Mouse (Mus musculus): ENCODE measurements around the gene Cdk2ap2. TPM values are rescaled to one million over a fixed set of nuclear protein-coding genes. Genes with fewer than 3 reads are reported as not detected.
A peak's percentile ranks its signal among the peaks of the same experiment; 100 is the strongest.
"Not testable (repeated sequence)": the region's sequence is repeated elsewhere in the genome, so short reads cannot be mapped to it uniquely, and the experiment has no call there.

Gene Cdk2ap2
- total and polyA plus RNA-seq, 2 experiments, result 33.9 to 198 TPM

- H3K9ac ChIP-seq (ENCODE audit: low read depth, low read length), result peak overlapping the region; percentile 7; the same call in 1 of the 2 replicates
- no peaks in the 10 kb centered on the region for H3K36me3 ChIP-seq (ENCODE audit: control insufficient read depth, insufficient read depth, low read length)
- H3K79me2 ChIP-seq (ENCODE audit: control insufficient read depth, insufficient read depth, low read length), result no peaks in the 10 kb centered on the region
- TF ChIP-seq CTCF (IDR thresholded peaks at IDR 0.05; ENCODE audit: low read depth, low read length) (no peak), POLR2A (IDR thresholded peaks at IDR 0.05; ENCODE audit: extremely low read depth, insufficient read depth, low read length) (peak; percentile 53; the same call in 1 of the 2 replicates)
- 34% methylated on average over 6 of the region's 6 CpGs for WGBS
- no peak overlapping the region for H3K4me3 ChIP-seq (ENCODE audit: insufficient read depth, low read depth, low read length)
- peaks cover 20% of the 10 kb centered on the region for H3K4me1 ChIP-seq (ENCODE audit: control insufficient read depth, insufficient read depth, low read length)
- no peaks in the 10 kb centered on the region for H3K27me3 ChIP-seq (ENCODE audit: control insufficient read depth, insufficient read depth, low read length)
- no peak for DNase-seq (ENCODE audit: extremely low read depth, low read depth, low spot score)
- H3K27ac ChIP-seq (replicated peaks; ENCODE audit: insufficient read depth, low read depth, low read length), result peak overlapping the region; percentile 70
Measured at GRCm38 (mm10) chr19:4060899-4061465, 36.0 kb upstream of the Cdk2ap2 start.

DNA sequence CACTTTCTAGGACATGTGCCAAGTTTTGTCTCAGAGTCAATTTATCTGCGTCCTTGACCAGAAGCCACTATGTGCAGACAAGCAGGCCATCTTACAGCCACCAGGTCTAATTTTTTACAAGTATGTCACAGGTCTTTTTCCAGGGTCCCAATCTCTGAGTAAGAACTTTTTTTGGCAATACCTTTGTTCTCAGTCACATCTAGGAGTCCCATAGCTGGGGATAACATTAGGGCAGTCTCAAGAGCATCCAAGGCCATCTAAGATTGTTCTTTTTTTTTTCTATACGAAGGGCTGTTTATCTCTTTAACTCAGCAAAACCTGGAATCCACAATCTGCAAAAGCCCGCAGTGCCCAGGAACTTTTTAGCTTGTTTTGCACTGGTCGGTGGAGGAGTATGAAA is 33.6 kb upstream of the Cdk2ap2 start:
- not testable (repeated sequence) for H3K79me2 ChIP-seq (ENCODE audit: control insufficient read depth, insufficient read depth, low read length); H3K9ac ChIP-seq (ENCODE audit: low read depth, low read length); H3K27me3 ChIP-seq (ENCODE audit: control insufficient read depth, insufficient read depth, low read length); H3K36me3 ChIP-seq (ENCODE audit: control insufficient read depth, insufficient read depth, low read length)
- Histone ChIP-seq H3K27ac (replicated peaks; ENCODE audit: insufficient read depth, low read depth, low read length) (0 out of 2 replicates have a peak overlapping the region, but pooled peaks have one; percentile 13), H3K4me3 (ENCODE audit: insufficient read depth, low read depth, low read length) (0 out of 2 replicates have a peak overlapping the region, but pooled peaks have one; percentile 4), H3K4me1 (ENCODE audit: control insufficient read depth, insufficient read depth, low read length) (peaks cover 16% of the 10 kb centered on the region)
- DNase-seq (ENCODE audit: extremely low read depth, low read depth, low spot score), result peak; percentile 68
- 21% methylated on average over 4 of the region's 4 CpGs for WGBS

GRCm38 (mm10) chr19:4064501-4064900 is 32.5 kb upstream of the Cdk2ap2 start:
- H3K27me3 ChIP-seq (ENCODE audit: control insufficient read depth, insufficient read depth, low read length); H3K27ac ChIP-seq (replicated peaks; ENCODE audit: insufficient read depth, low read depth, low read length); H3K9ac ChIP-seq (ENCODE audit: low read depth, low read length); DNase-seq (ENCODE audit: extremely low read depth, low read depth, low spot score); H3K36me3 ChIP-seq (ENCODE audit: control insufficient read depth, insufficient read depth, low read length); H3K4me3 ChIP-seq (ENCODE audit: insufficient read depth, low read depth, low read length); H3K79me2 ChIP-seq (ENCODE audit: control insufficient read depth, insufficient read depth, low read length): not testable (repeated sequence)
- 0% methylated on average over 5 of the region's 11 CpGs for WGBS
- peaks cover 13% of the 10 kb centered on the region for H3K4me1 ChIP-seq (ENCODE audit: control insufficient read depth, insufficient read depth, low read length)

DNA sequence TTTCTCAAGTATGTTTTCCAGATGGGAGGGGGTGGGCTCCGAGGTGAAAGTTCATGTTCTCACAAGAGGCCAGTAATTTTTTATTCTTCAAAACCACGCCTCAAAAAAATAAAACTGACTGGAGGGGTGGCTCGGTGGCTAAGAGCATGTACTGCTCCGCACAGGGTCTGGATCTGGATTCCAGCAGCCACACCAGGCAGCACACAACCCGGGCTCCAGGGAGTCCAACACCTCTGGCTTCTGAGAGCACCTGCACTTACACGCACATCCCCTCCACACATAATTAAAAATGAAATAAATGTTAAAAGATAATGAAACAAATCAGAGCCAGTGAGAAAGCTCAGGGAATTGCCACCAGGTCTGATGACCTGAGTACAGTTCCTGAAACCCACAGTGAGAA is 30.7 kb upstream of the Cdk2ap2 start:
- DNase-seq (ENCODE audit: extremely low read depth, low read depth, low spot score), result peak; percentile 83

GRCm38 (mm10) chr19:4066877-4067276 is 30.1 kb upstream of the Cdk2ap2 start:
- H3K4me3 ChIP-seq (ENCODE audit: insufficient read depth, low read depth, low read length), result no peak overlapping the region
- H3K4me1 ChIP-seq (ENCODE audit: control insufficient read depth, insufficient read depth, low read length), result peaks cover 22% of the 10 kb centered on the region
- H3K9ac ChIP-seq (ENCODE audit: low read depth, low read length), result peak overlapping the region; percentile 81
- no peaks in the 10 kb centered on the region for H3K36me3 ChIP-seq (ENCODE audit: control insufficient read depth, insufficient read depth, low read length)
- H3K27me3 ChIP-seq (ENCODE audit: control insufficient read depth, insufficient read depth, low read length), result no peaks in the 10 kb centered on the region
- H3K79me2 ChIP-seq (ENCODE audit: control insufficient read depth, insufficient read depth, low read length), result no peaks in the 10 kb centered on the region
- TF ChIP-seq CTCF (IDR thresholded peaks at IDR 0.05; ENCODE audit: low read depth, low read length), result no peak
- no peak for TF ChIP-seq POLR2A (IDR thresholded peaks at IDR 0.05; ENCODE audit: extremely low read depth, insufficient read depth, low read length)
- no peak for DNase-seq (ENCODE audit: extremely low read depth, low read depth, low spot score)
- H3K27ac ChIP-seq (replicated peaks; ENCODE audit: insufficient read depth, low read depth, low read length), result peak overlapping the region; percentile 100

More for the DNA sequence above, 30.7 kb upstream of the Cdk2ap2 start:
- Histone ChIP-seq H3K27ac (replicated peaks; ENCODE audit: insufficient read depth, low read depth, low read length) (peak overlapping the region; percentile 88), H3K36me3 (ENCODE audit: control insufficient read depth, insufficient read depth, low read length) (no peaks in the 10 kb centered on the region), H3K79me2 (ENCODE audit: control insufficient read depth, insufficient read depth, low read length) (no peaks in the 10 kb centered on the region), H3K27me3 (ENCODE audit: control insufficient read depth, insufficient read depth, low read length) (no peaks in the 10 kb centered on the region), H3K9ac (ENCODE audit: low read depth, low read length) (peak overlapping the region; percentile 71), H3K4me3 (ENCODE audit: insufficient read depth, low read depth, low read length) (peak overlapping the region; percentile 22), H3K4me1 (ENCODE audit: control insufficient read depth, insufficient read depth, low read length) (peaks cover 17% of the 10 kb centered on the region)
- peak; percentile 80 for TF ChIP-seq POLR2A (IDR thresholded peaks at IDR 0.05; ENCODE audit: extremely low read depth, insufficient read depth, low read length)
- TF ChIP-seq CTCF (IDR thresholded peaks at IDR 0.05; ENCODE audit: low read depth, low read length), result no peak
- WGBS, result 11% methylated on average over 6 of the region's 6 CpGs

DNA sequence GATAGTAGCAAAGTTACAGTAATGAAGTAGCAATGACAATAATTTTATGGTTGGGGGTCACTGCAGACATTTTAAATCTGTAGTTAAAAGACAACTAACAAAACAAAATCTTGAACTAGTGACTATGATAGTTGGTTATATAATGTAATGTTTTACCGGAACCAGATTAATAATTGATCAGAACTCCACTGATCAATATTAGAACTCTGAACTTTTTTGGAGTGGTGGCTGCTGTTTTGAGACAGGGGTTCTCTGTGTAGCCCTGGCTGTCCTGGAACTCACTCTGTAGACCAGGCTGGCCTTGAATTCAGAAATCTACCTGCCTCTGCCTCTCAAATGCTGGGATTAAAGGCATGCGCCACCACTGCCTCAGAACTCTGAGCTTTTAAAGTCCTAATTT is 28.7 kb upstream of the Cdk2ap2 start:
- 0 out of 2 replicates have a peak, but pooled peaks have one; percentile 18 for TF ChIP-seq POLR2A (IDR thresholded peaks at IDR 0.05; ENCODE audit: extremely low read depth, insufficient read depth, low read length)
- H3K36me3 ChIP-seq (ENCODE audit: control insufficient read depth, insufficient read depth, low read length); H3K79me2 ChIP-seq (ENCODE audit: control insufficient read depth, insufficient read depth, low read length); H3K27me3 ChIP-seq (ENCODE audit: control insufficient read depth, insufficient read depth, low read length): not testable (repeated sequence)
- Histone ChIP-seq H3K27ac (replicated peaks; ENCODE audit: insufficient read depth, low read depth, low read length) (peak overlapping the region; percentile 100), H3K4me1 (ENCODE audit: control insufficient read depth, insufficient read depth, low read length) (peaks cover 29% of the 10 kb centered on the region), H3K9ac (ENCODE audit: low read depth, low read length) (peak overlapping the region; percentile 81), H3K4me3 (ENCODE audit: insufficient read depth, low read depth, low read length) (peak overlapping the region; percentile 69)
- 27% methylated on average over 2 of the region's 2 CpGs for WGBS
- DNase-seq (ENCODE audit: extremely low read depth, low read depth, low spot score), result peak; percentile 89
